Mouse (Mus musculus) liver, embryonic 15.5 days (tissue): ENCODE measurements at regions not wholly inside any gene's neighbourhood (a gene's known extent, or its start where the extent isn't known, plus 50 kb on each side); places are given as distances from the start of the nearest gene placed in this dataset.

Source experiments
- ATAC-seq: fragments of 200-750 bp; cut with Nextera tagmentation; 2 replicates; pipeline ENCODE4 v1.8.0; 2017; ENCODE audit warnings: moderate number of reproducible peaks, mild to moderate bottlenecking, moderate library complexity; ENCODE audit not compliant: insufficient read depth
- H3K27ac ChIP-seq: fragments of 300-500 bp; sonication (generic); replicated peaks from 2 replicates; pipeline ENCODE4 v1.5.1; 2015; ENCODE audit warnings: mild to moderate bottlenecking, inconsistent platforms
- H3K27me3 ChIP-seq: fragments of 300-500 bp; sonication (generic); 2 replicates; pipeline ENCODE4 v1.6.1; 2015; ENCODE audit warnings: mild to moderate bottlenecking, inconsistent platforms
- H3K36me3 ChIP-seq: fragments of 300-500 bp; sonication (generic); replicated peaks from 2 replicates; pipeline ENCODE4 v1.6.1; 2015; ENCODE audit warnings: moderate library complexity, mild to moderate bottlenecking, inconsistent platforms
- H3K4me1 ChIP-seq: fragments of 300-500 bp; sonication (generic); replicated peaks from 2 replicates; pipeline ENCODE4 v1.6.1; 2015; ENCODE audit warnings: inconsistent platforms
- H3K4me2 ChIP-seq: fragments of 300-500 bp; sonication (generic); 2 replicates; pipeline ENCODE4 v1.6.1; 2015; ENCODE audit warnings: moderate library complexity, mild to moderate bottlenecking, inconsistent platforms
- H3K4me3 ChIP-seq: fragments of 300-500 bp; sonication (generic); replicated peaks from 2 replicates; pipeline ENCODE4 v1.5.1; 2015; ENCODE audit warnings: mild to moderate bottlenecking, inconsistent platforms
- H3K9ac ChIP-seq: fragments of 300-500 bp; sonication (generic); 2 replicates; pipeline ENCODE4 v1.6.1; 2015; ENCODE audit warnings: moderate library complexity, mild to moderate bottlenecking, inconsistent platforms
- H3K9me3 ChIP-seq: fragments of 300-500 bp; sonication (generic); replicated peaks from 2 replicates; pipeline ENCODE4 v1.6.1; 2016; ENCODE audit warnings: inconsistent platforms
- WGBS: fragments of 180-500 bp; shearing (Covaris S2); methylation state at CpG from one replicate; pipeline ENCODE4 v1.1.7; 2015; ENCODE audit warnings: mixed read lengths; ENCODE audit not compliant: insufficient replicate concordance; 5-methylcytosine and 5-hydroxymethylcytosine counted together

GRCm38 (mm10) chr7:73655787-73656423 lies 84.2 kb upstream of the Fam174b start:
- Histone ChIP-seq H3K27ac (no peak overlapping the region), H3K27me3 (no peaks in the 10 kb centered on the region), H3K4me2 (no peak overlapping the region), H3K9me3 (no peaks in the 10 kb centered on the region), H3K9ac (no peak overlapping the region), H3K36me3 (no peaks in the 10 kb centered on the region), H3K4me3 (no peak overlapping the region), H3K4me1 (no peaks in the 10 kb centered on the region)
- WGBS, result 15% methylated on average over 5 of the region's 5 CpGs
- ATAC-seq, result no peak

GRCm38 (mm10) chr7:73654193-73654871 lies 85.8 kb upstream of the Fam174b start:
- Histone ChIP-seq H3K4me1 (no peaks in the 10 kb centered on the region), H3K9me3 (no peaks in the 10 kb centered on the region), H3K27ac (no peak overlapping the region), H3K9ac (no peak overlapping the region), H3K27me3 (no peaks in the 10 kb centered on the region), H3K4me2 (no peak overlapping the region), H3K36me3 (no peaks in the 10 kb centered on the region), H3K4me3 (no peak overlapping the region)
- ATAC-seq, result no peak
- WGBS, result 34% methylated on average over 12 of the region's 12 CpGs

GRCm38 (mm10) chr7:73650909-73651308 lies 89.2 kb upstream of the Fam174b start:
- Histone ChIP-seq H3K36me3 (no peaks in the 10 kb centered on the region), H3K4me1 (no peaks in the 10 kb centered on the region), H3K9ac (no peak overlapping the region), H3K27me3 (no peaks in the 10 kb centered on the region), H3K4me3 (no peak overlapping the region), H3K4me2 (no peak overlapping the region), H3K9me3 (no peaks in the 10 kb centered on the region), H3K27ac (no peak overlapping the region)
- no peak for ATAC-seq
- 65% methylated on average over 6 of the region's 6 CpGs for WGBS

- Histone ChIP-seq H3K4me2 (no peak overlapping the region), H3K27me3 (no peaks in the 10 kb centered on the region), H3K9me3 (no peaks in the 10 kb centered on the region), H3K27ac (no peak overlapping the region), H3K9ac (no peak overlapping the region), H3K4me1 (no peaks in the 10 kb centered on the region), H3K36me3 (no peaks in the 10 kb centered on the region), H3K4me3 (no peak overlapping the region)
- ATAC-seq, result no peak
- WGBS, result 16% methylated on average over 4 of the region's 4 CpGs
Observed at GRCm38 (mm10) chr7:73648010-73648409, 92.1 kb upstream of the Fam174b start.

- Histone ChIP-seq H3K4me1 (no peaks in the 10 kb centered on the region), H3K4me3 (no peak overlapping the region), H3K36me3 (no peaks in the 10 kb centered on the region), H3K9ac (no peak overlapping the region), H3K9me3 (no peaks in the 10 kb centered on the region), H3K27ac (no peak overlapping the region), H3K27me3 (no peaks in the 10 kb centered on the region), H3K4me2 (no peak overlapping the region)
- WGBS, result 65% methylated on average over 4 of the region's 4 CpGs
- ATAC-seq, result no peak
Observed at GRCm38 (mm10) chr7:73647140-73647539, 93.0 kb upstream of the Fam174b start.

- no peaks in the 10 kb centered on the region for H3K4me1 ChIP-seq
- no peak overlapping the region for H3K9ac ChIP-seq
- no peaks in the 10 kb centered on the region for H3K36me3 ChIP-seq
- H3K27ac ChIP-seq, result no peak overlapping the region
- no peak for ATAC-seq
- WGBS, result 35% methylated on average over 5 of the region's 5 CpGs
- no peak overlapping the region for H3K4me2 ChIP-seq
- no peak overlapping the region for H3K4me3 ChIP-seq
- no peaks in the 10 kb centered on the region for H3K9me3 ChIP-seq
- H3K27me3 ChIP-seq, result no peaks in the 10 kb centered on the region
Observed at GRCm38 (mm10) chr7:73646711-73647110, 93.4 kb upstream of the Fam174b start.

- H3K9ac ChIP-seq, result no peak overlapping the region
- WGBS, result 50% methylated on average over 4 of the region's 4 CpGs
Observed at GRCm38 (mm10) chr7:73644362-73644904, 95.7 kb upstream of the Fam174b start.

GRCm38 (mm10) chr7:73643993-73644335 lies 96.1 kb upstream of the Fam174b start:
- Histone ChIP-seq H3K4me2 (no peak overlapping the region), H3K4me3 (no peak overlapping the region)

More at GRCm38 (mm10) chr7:73644362-73644904, 95.7 kb upstream of the Fam174b start:
- Histone ChIP-seq H3K4me3 (no peak overlapping the region), H3K4me1 (no peaks in the 10 kb centered on the region), H3K36me3 (no peaks in the 10 kb centered on the region), H3K9me3 (no peaks in the 10 kb centered on the region), H3K4me2 (no peak overlapping the region), H3K27ac (no peak overlapping the region), H3K27me3 (no peaks in the 10 kb centered on the region)
- ATAC-seq, result no peak

GRCm38 (mm10) chr7:73643306-73643992 lies 96.7 kb upstream of the Fam174b start:
- no peaks in the 10 kb centered on the region for H3K36me3 ChIP-seq
- no peak overlapping the region for H3K9ac ChIP-seq
- no peaks in the 10 kb centered on the region for H3K27me3 ChIP-seq
- H3K4me3 ChIP-seq, result no peak overlapping the region
- H3K9me3 ChIP-seq, result no peaks in the 10 kb centered on the region
- H3K27ac ChIP-seq, result no peak overlapping the region
- H3K4me2 ChIP-seq, result no peak overlapping the region
- ATAC-seq, result no peak
- 66% methylated on average over 19 of the region's 19 CpGs for WGBS
- no peaks in the 10 kb centered on the region for H3K4me1 ChIP-seq

More at GRCm38 (mm10) chr7:73643993-73644335, 96.1 kb upstream of the Fam174b start:
- Histone ChIP-seq H3K9me3 (no peaks in the 10 kb centered on the region), H3K27me3 (no peaks in the 10 kb centered on the region), H3K4me1 (no peaks in the 10 kb centered on the region), H3K27ac (no peak overlapping the region), H3K36me3 (no peaks in the 10 kb centered on the region), H3K9ac (no peak overlapping the region)
- ATAC-seq, result no peak
- WGBS, result 29% methylated on average over 10 of the region's 10 CpGs

- no peak for ATAC-seq
- no peaks in the 10 kb centered on the region for H3K36me3 ChIP-seq
- WGBS, result 34% methylated on average over 2 of the region's 2 CpGs
- H3K27ac ChIP-seq, result no peak overlapping the region
- H3K4me3 ChIP-seq, result no peak overlapping the region
- H3K9ac ChIP-seq, result no peak overlapping the region
- no peaks in the 10 kb centered on the region for H3K4me1 ChIP-seq
- H3K27me3 ChIP-seq, result no peaks in the 10 kb centered on the region
- H3K4me2 ChIP-seq, result no peak overlapping the region
- H3K9me3 ChIP-seq, result no peaks in the 10 kb centered on the region
Observed at GRCm38 (mm10) chr7:73640194-73640593, 98.6 kb upstream of the Chd2 start.

GRCm38 (mm10) chr7:73637810-73638125 lies 96.1 kb upstream of the Chd2 start:
- no peaks in the 10 kb centered on the region for H3K4me1 ChIP-seq
- no peaks in the 10 kb centered on the region for H3K27me3 ChIP-seq
- H3K4me3 ChIP-seq, result no peak overlapping the region
- H3K4me2 ChIP-seq, result no peak overlapping the region
- ATAC-seq, result no peak
- H3K9ac ChIP-seq, result no peak overlapping the region
- H3K27ac ChIP-seq, result no peak overlapping the region
- WGBS, result 67% methylated on average over 4 of the region's 4 CpGs
- H3K36me3 ChIP-seq, result no peaks in the 10 kb centered on the region
- H3K9me3 ChIP-seq, result no peaks in the 10 kb centered on the region
